Mouse (Mus musculus): Measurements from ENCODE around the gene Phactr3.

GRCm38 (mm10) chr2:178327466-178328040 lies 208.8 kb downstream of the Phactr3 start:
- TF ChIP-seq CTCF (IDR thresholded peaks at IDR 0.05; ENCODE audit: borderline replicate concordance, control insufficient read depth, extremely low read depth, insufficient read depth, low read length, poor library complexity) (no peak), POLR2A (IDR thresholded peaks at IDR 0.05; ENCODE audit: control insufficient read depth, extremely low read depth, insufficient read depth, low read length, poor library complexity) (no peak)
